Mouse (Mus musculus): Measurements from ENCODE around the gene Gm10670.
"Not testable (repeated sequence)": the region's sequence is repeated elsewhere in the genome, so short reads cannot be mapped to it uniquely, and the experiment has no call there.

The Gm10670 gene

DNA sequence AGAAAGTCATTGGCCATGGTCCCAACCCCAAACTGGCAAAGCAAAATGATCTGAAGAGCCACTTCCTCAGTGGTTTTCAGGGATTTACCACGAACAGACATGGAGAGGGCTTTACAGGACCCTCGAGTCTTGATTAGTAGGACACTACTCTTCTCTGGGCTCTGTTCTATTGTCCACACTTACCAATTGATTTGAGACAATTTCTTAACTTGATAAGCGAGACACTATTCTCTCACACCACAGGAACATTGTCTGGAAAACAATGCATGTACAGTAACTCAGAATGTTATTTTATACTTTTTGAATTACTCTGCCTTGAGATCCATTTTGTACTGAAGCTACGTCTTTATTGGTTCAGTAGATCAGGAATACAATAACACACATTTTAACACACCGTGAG is at the start of gene Gm10670:
Gene Gm10670, minus strand, starts transcription at position 101 of the 400 bp plus-strand sequence.
- ATAC-seq (ENCODE audit: insufficient number of reproducible peaks, low FRiP score, low TSS enrichment): not testable (repeated sequence)

GRCm38 (mm10) chr7:20510434-20510833 is 35.7 kb upstream of the Gm10670 start, which contains the start of gene Vmn1r103:
TSS of gene Vmn1r103 (minus strand) at chr7:20510534.
- not testable (repeated sequence) for ATAC-seq (ENCODE audit: insufficient number of reproducible peaks, low FRiP score, low TSS enrichment)

GRCm38 (mm10) chr7:20442493-20442892 is 32.2 kb downstream of the Gm10670 start, which contains the start of gene Vmn1r101:
TSS of gene Vmn1r101 (minus strand) at chr7:20442593.
- not testable (repeated sequence) for ATAC-seq (ENCODE audit: insufficient number of reproducible peaks, low FRiP score, low TSS enrichment)
